Mouse (Mus musculus): Measurements from ENCODE around the gene Olfr380. TPM values are rescaled to one million over a fixed set of nuclear protein-coding genes. Genes with fewer than 3 reads are reported as not detected.

Gene Olfr380
- polyA plus RNA-seq (2012; rRNA removed), result not detected in 2 replicates
- polyA plus RNA-seq (2014; fragmentation: Nextera tagmentation; extraction: Ambion mirVana), result not detected in 2 replicates

DNA sequence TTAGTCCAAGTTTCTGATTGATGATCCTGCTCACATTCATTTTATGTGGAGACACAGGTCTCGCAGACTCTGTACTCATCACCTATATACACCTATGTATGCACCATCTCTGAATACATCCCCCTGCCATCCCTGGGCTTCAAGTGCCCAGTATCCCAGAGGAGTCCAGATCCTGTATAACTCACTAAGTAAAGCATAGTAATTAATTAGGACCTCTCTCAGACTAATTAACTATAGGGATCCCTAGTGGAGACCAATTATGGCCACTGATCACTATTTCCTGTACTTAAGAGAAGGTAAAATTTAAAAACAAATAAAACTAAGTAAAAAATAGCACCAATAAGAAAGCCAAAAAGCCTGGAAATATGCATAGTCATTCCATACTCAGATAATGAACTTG lies at the start of gene Olfr380:
TSS of gene Olfr380 (minus strand) at position 101 of the 400 bp plus-strand sequence.
- 91% methylated on average over 1 of the region's 1 CpGs for WGBS

DNA sequence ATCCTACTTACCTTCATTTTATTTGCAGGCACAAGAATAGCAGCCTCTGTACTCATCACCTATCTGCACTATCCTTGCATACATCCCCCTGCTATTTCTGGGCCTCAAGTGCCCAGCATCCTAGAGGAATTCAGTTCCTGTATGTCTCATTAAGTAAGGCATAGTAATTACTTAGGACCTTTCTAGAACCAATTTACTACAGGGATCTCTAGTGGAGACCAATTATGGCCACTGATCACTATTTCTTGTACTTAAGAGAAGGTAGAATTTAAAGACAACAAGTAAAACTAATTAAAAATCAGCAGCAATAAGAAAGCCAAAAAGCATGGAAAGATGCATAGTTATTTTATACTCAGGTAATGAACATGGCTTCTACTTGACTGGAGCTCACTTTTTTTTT lies 34.2 kb upstream of the Olfr380 start, which contains the start of gene Olfr381:
TSS of gene Olfr381 (minus strand) at position 101 of the 400 bp plus-strand sequence.
- H3K4me2 ChIP-seq (replicated peaks; ENCODE audit: low read depth, low read length, severe bottlenecking), result no peak within 1 kb of the TSS
- ATAC-seq (ENCODE audit: low FRiP score, low read depth) (no peak), DNase-seq (ENCODE audit: low spot score) (no peak)
- H3K27ac ChIP-seq (replicated peaks; ENCODE audit: low read depth, low read length), result no peak within 1 kb of the TSS
- H3K4me3 ChIP-seq (replicated peaks; ENCODE audit: low read length), result no peak within 1 kb of the TSS
- H3K4me1 ChIP-seq (ENCODE audit: control insufficient read depth, insufficient read depth, low read length), result no peaks in the 10 kb centered on the region
- H3K36me3 ChIP-seq (ENCODE audit: control insufficient read depth, insufficient read depth, low read length), result no peaks in the 10 kb centered on the region
- H3K9me3 ChIP-seq (ENCODE audit: control insufficient read depth, low read length), result no peaks in the 10 kb centered on the region
- H3K27me3 ChIP-seq (ENCODE audit: control insufficient read depth, insufficient read depth, low read length), result no peaks in the 10 kb centered on the region
- no peak within 1 kb of the TSS for H3K9ac ChIP-seq (ENCODE audit: low read depth, low read length, severe bottlenecking)
- no peak for TF ChIP-seq POLR2A (IDR thresholded peaks at IDR 0.05; ENCODE audit: borderline replicate concordance, extremely low read depth, insufficient read depth, insufficient read length)

More for the DNA sequence above, at the start of gene Olfr380:
- DNase-seq (ENCODE audit: low spot score), result no peak
- ATAC-seq (ENCODE audit: low FRiP score, low read depth), result no peak
- no peak for TF ChIP-seq POLR2A (IDR thresholded peaks at IDR 0.05; ENCODE audit: borderline replicate concordance, extremely low read depth, insufficient read depth, insufficient read length)
- Histone ChIP-seq H3K27me3 (ENCODE audit: control insufficient read depth, insufficient read depth, low read length) (no peaks in the 10 kb centered on the region), H3K4me3 (replicated peaks; ENCODE audit: low read length) (no peak within 1 kb of the TSS), H3K4me1 (ENCODE audit: control insufficient read depth, insufficient read depth, low read length) (no peaks in the 10 kb centered on the region), H3K9ac (ENCODE audit: low read depth, low read length, severe bottlenecking) (no peak within 1 kb of the TSS), H3K36me3 (ENCODE audit: control insufficient read depth, insufficient read depth, low read length) (no peaks in the 10 kb centered on the region), H3K4me2 (replicated peaks; ENCODE audit: low read depth, low read length, severe bottlenecking) (no peak within 1 kb of the TSS), H3K27ac (replicated peaks; ENCODE audit: low read depth, low read length) (no peak within 1 kb of the TSS), H3K9me3 (ENCODE audit: control insufficient read depth, low read length) (no peaks in the 10 kb centered on the region)

DNA sequence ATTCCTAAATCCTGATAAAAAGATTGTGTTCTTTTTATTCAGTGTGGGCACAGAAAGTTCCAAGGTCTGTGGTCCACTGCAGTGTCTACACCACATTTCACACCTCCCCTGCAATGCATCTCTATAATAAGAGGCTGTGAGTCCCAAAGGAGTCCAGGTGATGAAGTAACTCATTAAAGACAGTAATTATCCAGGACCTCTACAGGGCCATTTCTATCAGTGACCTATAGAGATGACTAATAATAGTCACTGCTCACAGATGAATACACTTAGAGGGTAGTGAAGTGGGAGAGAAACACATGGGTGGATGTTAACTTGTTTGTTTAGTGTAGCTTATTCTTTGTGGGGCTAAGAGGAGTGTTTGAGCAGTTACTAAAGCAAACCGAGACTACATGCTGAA lies 28.9 kb downstream of the Olfr380 start, which contains the start of gene Olfr378:
TSS of gene Olfr378 (minus strand) at position 101 of the 400 bp plus-strand sequence.
- no peak within 1 kb of the TSS for H3K9ac ChIP-seq (ENCODE audit: low read depth, low read length, severe bottlenecking)
- WGBS, result 92% methylated on average over 1 of the region's 1 CpGs
- no peak within 1 kb of the TSS for H3K4me3 ChIP-seq (replicated peaks; ENCODE audit: low read length)
- H3K27ac ChIP-seq (replicated peaks; ENCODE audit: low read depth, low read length), result no peak within 1 kb of the TSS
- no peaks in the 10 kb centered on the region for H3K36me3 ChIP-seq (ENCODE audit: control insufficient read depth, insufficient read depth, low read length)
- H3K4me1 ChIP-seq (ENCODE audit: control insufficient read depth, insufficient read depth, low read length), result no peaks in the 10 kb centered on the region
- no peaks in the 10 kb centered on the region for H3K27me3 ChIP-seq (ENCODE audit: control insufficient read depth, insufficient read depth, low read length)
- ATAC-seq (ENCODE audit: low FRiP score, low read depth) (no peak), DNase-seq (ENCODE audit: low spot score) (no peak)
- H3K4me2 ChIP-seq (replicated peaks; ENCODE audit: low read depth, low read length, severe bottlenecking), result no peak within 1 kb of the TSS
- no peak for TF ChIP-seq POLR2A (IDR thresholded peaks at IDR 0.05; ENCODE audit: borderline replicate concordance, extremely low read depth, insufficient read depth, insufficient read length)
- no peaks in the 10 kb centered on the region; the same call in 1 of the 2 replicates for H3K9me3 ChIP-seq (ENCODE audit: control insufficient read depth, low read length)

Other genes with a start within 250 kb of the Olfr380 start
- gene Trpv1, start 223.2 kb downstream of the Olfr380 start, polyA plus RNA-seq (2012; rRNA removed), result 0.20 and 0.22 TPM in 2 replicates
- 0.41 TPM in 1 of 2 replicates, not detected in the other for gene Trpv1, start 223.2 kb downstream of the Olfr380 start, polyA plus RNA-seq (2014; fragmentation: Nextera tagmentation; extraction: Ambion mirVana)
- gene Trpv3, start 190.1 kb downstream of the Olfr380 start, polyA plus RNA-seq (2012; rRNA removed), result 0.41 and 0.54 TPM in 2 replicates
- 0.47 and 0.55 TPM in 2 replicates for gene Trpv3, start 190.1 kb downstream of the Olfr380 start, polyA plus RNA-seq (2014; fragmentation: Nextera tagmentation; extraction: Ambion mirVana)
- gene Aspa, start 127.9 kb downstream of the Olfr380 start, polyA plus RNA-seq (2012; rRNA removed), result 1.1 TPM in 2 replicates
- gene Aspa, start 127.9 kb downstream of the Olfr380 start, polyA plus RNA-seq (2014; fragmentation: Nextera tagmentation; extraction: Ambion mirVana), result 0.76 and 1.0 TPM in 2 replicates
- gene Gm49340, start 127.8 kb downstream of the Olfr380 start, polyA plus RNA-seq (2012; rRNA removed), result not detected in 2 replicates
- not detected in 2 replicates for gene Gm49340, start 127.8 kb downstream of the Olfr380 start, polyA plus RNA-seq (2014; fragmentation: Nextera tagmentation; extraction: Ambion mirVana)
- gene Spata22, start 127.8 kb downstream of the Olfr380 start, polyA plus RNA-seq (2012; rRNA removed), result not detected in 2 replicates
- not detected in 2 replicates for gene Spata22, start 127.8 kb downstream of the Olfr380 start, polyA plus RNA-seq (2014; fragmentation: Nextera tagmentation; extraction: Ambion mirVana)
- not detected in 2 replicates for gene Olfr20, start 106.7 kb downstream of the Olfr380 start, polyA plus RNA-seq (2012; rRNA removed)
- gene Olfr20, start 106.7 kb downstream of the Olfr380 start, polyA plus RNA-seq (2014; fragmentation: Nextera tagmentation; extraction: Ambion mirVana), result not detected in 2 replicates
- gene Olfr376, start 86.3 kb downstream of the Olfr380 start, polyA plus RNA-seq (2012; rRNA removed), result not detected in 2 replicates
- gene Olfr376, start 86.3 kb downstream of the Olfr380 start, polyA plus RNA-seq (2014; fragmentation: Nextera tagmentation; extraction: Ambion mirVana), result not detected in 2 replicates
- not detected in 2 replicates for gene Olfr1, start 57.9 kb downstream of the Olfr380 start, polyA plus RNA-seq (2012; rRNA removed)
- not detected in 2 replicates for gene Olfr1, start 57.9 kb downstream of the Olfr380 start, polyA plus RNA-seq (2014; fragmentation: Nextera tagmentation; extraction: Ambion mirVana)
- not detected in 2 replicates for gene Olfr378, start 29.0 kb downstream of the Olfr380 start, polyA plus RNA-seq (2012; rRNA removed)
- gene Olfr378, start 29.0 kb downstream of the Olfr380 start, polyA plus RNA-seq (2014; fragmentation: Nextera tagmentation; extraction: Ambion mirVana), result not detected in 2 replicates
- not detected in 2 replicates for gene Olfr381, start 34.1 kb upstream of the Olfr380 start, polyA plus RNA-seq (2012; rRNA removed)
- not detected in 2 replicates for gene Olfr381, start 34.1 kb upstream of the Olfr380 start, polyA plus RNA-seq (2014; fragmentation: Nextera tagmentation; extraction: Ambion mirVana)
- gene Olfr382, start 59.7 kb upstream of the Olfr380 start, polyA plus RNA-seq (2012; rRNA removed), result not detected in 2 replicates
- not detected in 2 replicates for gene Olfr382, start 59.7 kb upstream of the Olfr380 start, polyA plus RNA-seq (2014; fragmentation: Nextera tagmentation; extraction: Ambion mirVana)
- gene Olfr385, start 135.5 kb upstream of the Olfr380 start, polyA plus RNA-seq (2012; rRNA removed), result not detected in 2 replicates
- not detected in 2 replicates for gene Olfr385, start 135.5 kb upstream of the Olfr380 start, polyA plus RNA-seq (2014; fragmentation: Nextera tagmentation; extraction: Ambion mirVana)
- gene Olfr384, start 141.1 kb upstream of the Olfr380 start, polyA plus RNA-seq (2012; rRNA removed), result not detected in 2 replicates
- not detected in 2 replicates for gene Olfr384, start 141.1 kb upstream of the Olfr380 start, polyA plus RNA-seq (2014; fragmentation: Nextera tagmentation; extraction: Ambion mirVana)
- not detected in 2 replicates for gene Zfp735, start 231.3 kb upstream of the Olfr380 start, polyA plus RNA-seq (2012; rRNA removed)
- gene Zfp735, start 231.3 kb upstream of the Olfr380 start, polyA plus RNA-seq (2014; fragmentation: Nextera tagmentation; extraction: Ambion mirVana), result not detected in 2 replicates